Mouse (Mus musculus): ENCODE data around the gene 1110008P14Rik.

- TF ChIP-seq CTCF (IDR thresholded peaks at IDR 0.05; ENCODE audit: low read depth, low read length) = no peak
- TF ChIP-seq EP300 (IDR thresholded peaks at IDR 0.05; ENCODE audit: insufficient read depth, low read depth, low read length) = no peak
- no peak for TF ChIP-seq POLR2A (IDR thresholded peaks at IDR 0.05; ENCODE audit: insufficient read depth, low read length)
Observed at GRCm38 (mm10) chr2:32344598-32345321, 37.0 kb downstream of the 1110008P14Rik start.

Measured in ES-Bruce4 (cell line).